Mouse (Mus musculus): Measurements from ENCODE around the gene Jph4.

GRCm38 (mm10) chr14:55110076-55110475 lies 6.7 kb downstream of the Jph4 start:
- TF ChIP-seq CTCF (conservative IDR thresholded peaks at IDR 0.05 in 1 of 2, IDR thresholded peaks at IDR 0.05 in 1 of 2; ENCODE audit: low read depth in 2 of 2, low read length in 2 of 2) (no peak), CHD2 (IDR thresholded peaks at IDR 0.05; ENCODE audit: low read length) (no peak)
